In genomic region chr6:31285981-31286737, GRCm38 (mm10) we compare ENCODE assay signal across 23 mouse cellular contexts.
DNase-seq lines count a peak whose midpoint lies in the region; ATAC-seq and TF ChIP-seq lines count a peak whose summit lies in the region.
"Had no signal": no experiment of that assay in that cellular context is flagged by ENCODE, and none has a peak within 500 bp of the region (broad histone marks: within the 10 kb centered on the region; RNA-seq: fewer than 3 reads in every experiment).

No protein-coding gene starts in this region.

- H3K9ac ChIP-seq in embryonic facial prominence, embryonic 15.5 days, result no peak overlapping the region
- no peak overlapping the region for H3K9ac ChIP-seq in forebrain, embryonic 12.5 days
- H3K9ac ChIP-seq: embryonic facial prominence, embryonic 12.5 days; forebrain, embryonic 15.5 days; hindbrain, embryonic 12.5 days; neural tube, embryonic 15.5 days had no signal

- WGBS in embryonic facial prominence, embryonic 15.5 days, result 70% methylated on average over 11 of the region's 11 CpGs
- 88% methylated on average over 11 of the region's 11 CpGs for whole genome bisulfite sequencing in forebrain, embryonic 12.5 days

- DNase-seq in gastrocnemius, adult 2 months, result no peak
- DNase-seq in gastrocnemius, postnatal 10 days, result no peak
- peak; percentile 86 for DNase-seq in 3T3-L1 (ENCODE audit: low read depth, low spot score)
- peak; percentile 37 for DNase-seq in CD4-positive, CD25-positive, alpha-beta regulatory T cell, adult 2 months (ENCODE audit: low read depth, low spot score)
- DNase-seq: adrenal gland, adult 2 months; cerebellum, adult 8-10 months; gastrocnemius, postnatal 14 days; heart, adult 2 months; kidney, adult 18-20 months; kidney, postnatal 4 days; liver had no signal

- no peaks in the 10 kb centered on the region for H3K9me3 ChIP-seq in embryonic facial prominence, embryonic 15.5 days (replicated peaks)
- H3K9me3 ChIP-seq in forebrain, embryonic 12.5 days, result no peaks in the 10 kb centered on the region
- H3K9me3 ChIP-seq: embryonic facial prominence, embryonic 12.5 days; forebrain, embryonic 15.5 days; hindbrain, embryonic 12.5 days; limb, embryonic 10.5 days; midbrain, embryonic 10.5 days; neural tube, embryonic 15.5 days had no signal

- intact Hi-C loops in gastrocnemius, adult 2 months (cut with DNase I), result no loop called here

- no peaks in the 10 kb centered on the region; the same call in 1 of the 2 replicates for H3K4me1 ChIP-seq in embryonic facial prominence, embryonic 15.5 days
- peaks cover 7% of the 10 kb centered on the region for H3K4me1 ChIP-seq in forebrain, embryonic 12.5 days
- H3K4me1 ChIP-seq: forebrain, embryonic 15.5 days had no signal

- H3K4me3 ChIP-seq in gastrocnemius, adult 2 months, result no peak overlapping the region
- no peak overlapping the region for H3K4me3 ChIP-seq in embryonic facial prominence, embryonic 15.5 days (replicated peaks)
- H3K4me3 ChIP-seq in forebrain, embryonic 12.5 days (replicated peaks), result no peak overlapping the region
- H3K4me3 ChIP-seq: embryonic facial prominence, embryonic 12.5 days; forebrain, embryonic 15.5 days; heart, adult 2 months; hindbrain, embryonic 12.5 days; limb, embryonic 10.5 days; midbrain, embryonic 10.5 days; neural tube, embryonic 15.5 days had no signal

- H3K36me3 ChIP-seq in embryonic facial prominence, embryonic 15.5 days, result no peaks in the 10 kb centered on the region
- no peaks in the 10 kb centered on the region for H3K36me3 ChIP-seq in forebrain, embryonic 12.5 days (replicated peaks)
- H3K36me3 ChIP-seq: embryonic facial prominence, embryonic 12.5 days; forebrain, embryonic 15.5 days; hindbrain, embryonic 12.5 days; limb, embryonic 10.5 days; midbrain, embryonic 10.5 days; neural tube, embryonic 15.5 days had no signal

- TF ChIP-seq CTCF in gastrocnemius, adult 2 months (IDR thresholded peaks at IDR 0.05), result no peak

- ATAC-seq in embryonic facial prominence, embryonic 15.5 days (ENCODE audit: insufficient number of reproducible peaks, low FRiP score, low TSS enrichment, low read depth), result peak; percentile 54; the same call in 1 of the 2 replicates
- no peak for ATAC-seq in megakaryocyte-erythroid progenitor cell, adult 5-6 weeks (replicated peaks; ENCODE audit: low FRiP score, low TSS enrichment, poor library complexity, severe bottlenecking)
- no peak for ATAC-seq in forebrain, embryonic 12.5 days (ENCODE audit: low FRiP score)
- ATAC-seq: forebrain, embryonic 15.5 days; lung, postnatal 0 days; Patski had no signal

- no peak overlapping the region for H3K4me2 ChIP-seq in embryonic facial prominence, embryonic 15.5 days (replicated peaks)
- no peak overlapping the region for H3K4me2 ChIP-seq in forebrain, embryonic 12.5 days
- H3K4me2 ChIP-seq: embryonic facial prominence, embryonic 12.5 days; forebrain, embryonic 15.5 days; hindbrain, embryonic 12.5 days; neural tube, embryonic 15.5 days had no signal

- H3K27me3 ChIP-seq in embryonic facial prominence, embryonic 15.5 days, result no peaks in the 10 kb centered on the region
- H3K27me3 ChIP-seq in forebrain, embryonic 12.5 days, result no peaks in the 10 kb centered on the region
- H3K27me3 ChIP-seq: embryonic facial prominence, embryonic 12.5 days; forebrain, embryonic 15.5 days; hindbrain, embryonic 12.5 days; neural tube, embryonic 15.5 days; Patski had no signal

- H3K27ac ChIP-seq in gastrocnemius, adult 2 months, result 0 out of 2 replicates have a peak overlapping the region, but pooled peaks have one; percentile 12
- no peak overlapping the region for H3K27ac ChIP-seq in embryonic facial prominence, embryonic 15.5 days (replicated peaks)
- no peak overlapping the region for H3K27ac ChIP-seq in forebrain, embryonic 12.5 days
- H3K27ac ChIP-seq: embryonic facial prominence, embryonic 12.5 days; forebrain, embryonic 15.5 days; heart, adult 2 months; hindbrain, embryonic 12.5 days; limb, embryonic 10.5 days; midbrain, embryonic 10.5 days; neural tube, embryonic 15.5 days; stomach, postnatal 0 days had no signal

Comparison
In these comparisons a context has a peak if more than half of its experiments do, and no peak if none do; other contexts are left out.
1. DNase-seq: peak in 3T3-L1 (single experiment) and CD4-positive, CD25-positive, alpha-beta regulatory T cell, adult 2 months (single experiment); none in gastrocnemius, adult 2 months (single experiment) and gastrocnemius, postnatal 10 days (single experiment).